Mouse (Mus musculus) testis, postnatal 10 days (tissue): ENCODE data around the gene Abce1.
"Not testable (repeated sequence)": the region's sequence is repeated elsewhere in the genome, so short reads cannot be mapped to it uniquely, and the experiment has no call there.

ENCODE experiments used
- DNase-seq: peaks from one replicate; pipeline ENCODE4 v3.0.0; 2021; ENCODE audit warnings: low spot score

Abce1 gene

GRCm38 (mm10) chr8:79711064-79711961 lies at the start of gene Abce1, which contains the start of gene Anapc10:
Gene Abce1, minus strand, starts transcription at chr8:79711740.
Gene Anapc10, plus strand, starts transcription at chr8:79711820.
- peak; percentile 99 for DNase-seq

GRCm38 (mm10) chr8:79750305-79750704 lies 38.8 kb upstream of the Abce1 start:
- no peak for DNase-seq

DNA sequence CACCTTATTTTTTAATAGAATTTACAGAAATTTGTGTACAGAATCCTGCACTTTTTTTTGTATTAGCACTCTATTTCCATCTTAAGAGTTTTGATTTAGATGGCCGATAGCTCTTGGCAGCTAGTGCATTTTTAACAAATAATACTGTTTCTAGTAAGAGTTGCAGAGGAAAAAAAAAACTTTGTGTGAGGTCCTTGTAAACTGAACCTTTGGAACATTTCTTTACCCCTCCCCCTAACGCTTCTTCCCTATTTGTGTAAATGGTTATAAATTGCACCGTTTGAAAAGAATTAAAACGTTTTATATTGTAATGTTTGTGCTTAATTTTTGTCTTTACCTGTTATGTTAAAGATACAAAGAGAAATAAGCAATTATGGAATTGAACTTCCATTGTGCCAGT lies 37.1 kb upstream of the Abce1 start:
- no peak for DNase-seq

GRCm38 (mm10) chr8:79748171-79748570 lies 36.6 kb upstream of the Abce1 start:
- no peak for DNase-seq

DNA sequence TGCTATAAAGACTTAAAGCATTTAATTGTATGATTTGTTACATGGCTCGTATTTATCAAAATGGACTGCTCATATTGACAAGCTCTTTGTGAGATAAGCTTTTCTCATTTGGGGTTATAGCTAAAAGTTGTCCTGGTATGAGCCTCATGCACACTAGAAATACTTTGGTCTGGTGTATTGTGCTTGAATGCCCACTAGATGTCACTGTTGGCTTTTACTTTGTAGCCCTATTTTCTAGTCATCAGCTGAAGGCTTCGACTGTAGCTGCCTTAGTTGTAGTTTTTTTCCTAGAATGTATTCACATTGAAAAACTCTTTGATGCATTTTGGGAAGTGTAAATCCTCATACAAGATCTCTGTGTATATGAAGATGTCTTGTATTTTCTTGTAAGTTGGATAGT lies 22.8 kb upstream of the Abce1 start:
- no peak for DNase-seq

DNA sequence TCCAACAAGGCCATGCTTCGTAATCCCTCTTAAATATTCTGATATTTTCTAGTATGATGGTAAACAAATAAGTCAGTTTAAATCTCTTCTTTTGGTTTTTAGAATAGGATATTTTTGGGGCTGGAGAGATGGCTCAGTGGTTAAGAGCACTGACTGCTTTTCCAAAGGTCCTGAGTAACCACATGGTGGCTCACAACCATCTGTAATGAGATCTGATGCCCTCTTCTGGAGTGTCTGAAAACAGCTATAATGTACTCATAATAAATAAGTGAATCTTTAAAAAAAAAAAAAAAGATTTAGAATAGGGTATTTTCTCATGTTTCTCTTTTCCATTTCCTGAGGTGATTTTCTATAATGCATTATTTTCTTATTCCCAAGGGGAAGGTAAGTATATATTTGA lies 16.4 kb upstream of the Abce1 start:
- no peak for DNase-seq

DNA sequence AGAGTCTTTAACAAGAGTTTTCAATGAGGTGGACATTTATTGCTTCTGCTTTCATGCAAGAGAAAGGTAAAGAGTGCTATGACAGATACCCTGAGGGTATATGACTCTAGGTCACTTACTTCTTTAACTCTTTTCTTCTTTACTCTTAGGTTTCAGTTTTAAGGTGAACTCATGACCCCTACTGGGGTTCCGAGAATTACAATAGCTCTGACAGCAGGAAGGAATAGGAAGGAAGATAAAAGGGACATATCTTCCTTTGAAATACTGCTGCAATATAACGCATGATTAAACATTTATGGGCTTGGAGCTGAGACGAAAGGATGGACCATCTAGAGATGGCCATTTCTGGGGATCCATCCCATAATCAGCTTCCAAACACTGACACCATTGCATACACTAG lies 13.0 kb upstream of the Abce1 start:
- no peak for DNase-seq

DNA sequence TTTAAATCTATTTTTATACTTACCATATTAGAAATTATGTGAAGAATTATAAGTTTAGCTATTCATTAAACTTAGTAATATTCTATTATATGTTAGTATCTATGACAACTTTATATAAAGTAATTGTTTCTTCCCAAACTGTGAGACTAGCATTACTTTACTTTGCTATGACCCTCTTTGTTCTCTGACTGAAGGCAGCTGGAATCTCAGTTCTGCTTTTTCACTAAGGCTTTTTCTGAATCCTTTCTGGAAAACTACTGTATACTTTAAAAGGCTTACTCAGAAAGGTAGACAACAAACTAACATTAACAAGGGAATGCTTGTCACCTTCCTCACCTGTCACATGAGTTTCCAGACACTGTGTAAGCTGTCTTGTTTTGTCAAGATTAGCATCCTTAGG lies 11.8 kb upstream of the Abce1 start:
- DNase-seq, result no peak

DNA sequence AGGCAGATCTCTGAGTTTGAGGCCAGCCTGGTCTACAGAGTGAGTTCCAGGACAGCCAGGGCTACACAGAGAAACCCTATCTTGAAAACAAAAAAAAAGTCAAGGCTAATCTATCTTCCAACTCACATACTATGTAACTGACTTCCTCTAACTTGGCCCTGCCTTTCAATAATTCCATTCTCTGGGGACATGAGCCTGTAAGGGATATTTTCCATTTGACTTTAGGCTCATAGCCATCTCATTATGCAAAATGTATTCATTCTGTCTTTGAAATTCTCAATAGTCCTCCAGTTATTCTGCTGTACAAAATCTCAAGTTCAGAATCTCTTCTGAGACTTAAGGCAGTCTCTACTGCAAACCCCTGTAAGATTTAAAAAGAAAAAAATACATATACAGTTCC lies 10.0 kb upstream of the Abce1 start:
- DNase-seq, result no peak

- DNase-seq, result no peak
These were observed 1.1 kb upstream of the Abce1 start for GRCm38 (mm10) chr8:79712676-79713075.

- DNase-seq, result no peak
These were observed 4.9 kb downstream of the Abce1 start for GRCm38 (mm10) chr8:79706687-79707086.

DNA sequence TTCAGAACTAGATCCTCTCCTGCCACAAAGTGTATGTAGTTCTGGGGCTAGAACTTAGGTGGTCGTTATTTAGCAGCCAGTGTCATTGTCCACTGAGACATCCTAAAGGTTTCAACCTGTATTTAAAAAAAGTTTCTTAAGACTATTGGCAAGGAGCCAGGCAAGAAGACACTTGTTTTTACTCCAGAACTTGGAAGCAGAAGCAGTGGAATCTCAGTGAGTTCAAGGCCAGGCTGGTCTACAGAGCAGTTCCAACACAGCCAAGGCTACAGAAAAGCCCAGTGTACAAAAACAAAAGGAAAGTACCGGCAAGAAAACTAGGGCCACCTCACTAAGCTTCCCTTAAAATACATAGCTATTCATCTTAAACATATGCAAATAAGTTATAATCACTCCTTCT lies 19.0 kb downstream of the Abce1 start:
- no peak for DNase-seq

GRCm38 (mm10) chr8:79685927-79686326 lies 25.6 kb downstream of the Abce1 start:
- DNase-seq, result not testable (repeated sequence)

- no peak for DNase-seq
These were observed 30.6 kb downstream of the Abce1 start for GRCm38 (mm10) chr8:79680965-79681364.

DNA sequence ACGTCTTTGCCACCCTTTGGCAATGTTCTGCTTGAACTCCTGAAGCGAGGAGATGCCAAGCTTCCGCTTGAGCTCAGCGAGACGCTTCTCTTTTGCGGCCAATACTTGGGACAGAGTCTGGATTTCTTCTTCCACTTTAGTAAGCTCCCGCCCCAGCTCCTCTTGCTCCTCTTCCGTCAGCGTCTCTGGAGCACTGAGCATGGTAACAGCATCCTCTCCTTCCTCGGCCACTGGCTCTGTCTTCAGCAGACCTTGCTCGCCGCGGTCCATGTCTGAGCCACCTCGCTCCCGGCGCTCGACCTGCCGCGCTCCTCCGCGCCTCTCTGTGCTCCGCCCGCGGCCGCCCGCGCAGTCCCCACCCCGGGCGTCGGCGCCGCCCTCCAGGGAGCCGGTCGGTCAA lies 31.0 kb downstream of the Abce1 start:
- DNase-seq, result peak; percentile 53

DNA sequence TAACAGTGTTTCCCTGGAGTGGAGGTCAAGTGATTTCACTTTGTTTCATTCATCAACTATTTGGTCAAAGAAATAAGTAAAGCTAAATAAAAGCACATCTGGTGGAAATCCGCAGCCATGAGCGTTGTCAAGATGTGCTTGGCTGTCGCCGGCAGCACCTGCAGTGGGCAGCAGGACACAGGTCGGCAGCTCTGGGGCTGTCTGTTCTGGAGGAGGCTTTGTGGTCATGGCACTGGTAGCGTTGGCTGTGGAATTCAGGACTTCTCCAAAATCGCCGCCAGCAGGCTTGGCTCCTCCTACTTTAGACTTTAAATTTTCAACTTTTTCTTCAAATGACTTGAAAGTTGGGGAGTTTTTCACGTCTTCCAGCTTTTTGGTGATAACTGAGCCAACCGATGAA lies 31.5 kb downstream of the Abce1 start:
- not testable (repeated sequence) for DNase-seq

GRCm38 (mm10) chr8:79679005-79679404 lies 32.5 kb downstream of the Abce1 start:
- DNase-seq, result no peak

GRCm38 (mm10) chr8:79676461-79676860 lies 35.1 kb downstream of the Abce1 start:
- no peak for DNase-seq

DNA sequence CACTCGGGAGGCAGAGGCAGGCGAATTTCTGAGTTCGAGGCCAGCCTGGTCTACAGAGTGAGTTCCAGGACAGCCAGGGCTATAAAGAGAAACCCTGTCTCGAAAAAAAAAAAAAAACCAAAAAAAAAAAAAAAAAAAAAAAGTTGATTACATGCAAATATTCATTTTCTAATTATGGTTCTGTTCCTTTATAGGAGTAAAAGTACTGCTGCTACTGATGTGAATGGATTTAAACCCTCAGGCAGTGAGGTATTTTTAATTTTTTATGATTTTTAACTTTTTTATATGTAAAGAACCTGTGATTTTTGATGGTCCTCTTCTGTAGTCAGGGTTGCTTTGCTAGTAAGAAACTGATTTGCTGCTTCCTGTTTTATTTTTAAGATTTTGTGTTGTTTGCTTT lies 52.8 kb downstream of the Abce1 start:
- not testable (repeated sequence) for DNase-seq

- no peak for DNase-seq
These were observed 57.8 kb downstream of the Abce1 start for GRCm38 (mm10) chr8:79653736-79654135.

DNA sequence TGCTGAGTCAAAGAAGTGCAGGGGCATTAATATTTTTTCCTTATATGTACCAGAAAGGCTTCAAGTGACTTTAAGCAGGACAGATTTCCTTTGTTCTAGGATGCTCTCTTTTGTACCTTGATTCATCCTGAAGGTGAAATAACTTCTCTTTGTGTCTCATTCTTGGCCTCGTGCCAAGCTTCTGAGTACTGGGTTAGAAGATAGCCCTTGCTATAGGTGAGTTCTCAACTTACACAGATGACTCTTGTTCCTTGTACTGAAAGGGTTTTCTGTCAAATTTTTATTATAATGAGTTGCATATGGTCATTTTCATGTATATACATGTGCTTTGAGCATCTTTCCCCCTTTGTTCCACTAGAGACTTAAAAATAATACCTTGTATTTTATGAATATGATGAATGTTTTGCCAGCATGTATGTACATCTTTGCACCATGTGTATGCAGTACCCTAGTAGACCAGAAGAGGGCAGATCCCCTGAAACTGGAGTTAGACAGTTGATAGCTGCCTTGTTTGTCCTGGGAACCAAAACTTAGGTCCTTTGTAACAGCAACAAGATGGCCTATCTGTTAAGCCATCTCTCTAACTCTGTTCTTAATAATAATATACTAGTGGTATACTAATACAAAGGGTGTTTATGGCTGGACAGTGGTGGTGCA lies 61.3 kb downstream of the Abce1 start:
- peak; percentile 46 for DNase-seq

DNA sequence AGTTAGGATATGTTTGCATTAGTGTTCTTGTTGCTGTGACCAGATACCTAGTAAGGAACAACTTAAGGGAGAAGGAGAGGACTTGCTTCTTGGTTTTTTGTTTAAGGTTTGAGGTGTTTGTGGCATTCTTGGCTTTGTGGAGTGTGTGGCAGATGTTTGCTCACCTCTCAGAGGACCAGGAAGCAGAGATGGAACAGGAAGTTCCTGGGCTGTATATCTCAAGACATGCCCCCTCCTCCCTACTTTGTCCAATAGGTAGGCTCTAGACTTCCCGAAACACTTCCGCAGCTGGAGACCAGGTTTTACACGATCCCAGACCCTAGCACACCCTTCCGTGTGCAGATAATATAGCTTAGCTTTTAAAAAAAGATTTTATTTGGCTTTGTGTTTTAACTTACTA lies 62.0 kb downstream of the Abce1 start:
- no peak for DNase-seq

GRCm38 (mm10) chr8:79641119-79641518 lies 70.4 kb downstream of the Abce1 start:
- DNase-seq, result no peak
